Mouse (Mus musculus) kidney, postnatal 0 days (tissue): Measurements from ENCODE around the gene Isg15. TPM values are rescaled to one million over a fixed set of nuclear protein-coding genes. Genes with fewer than 3 reads are reported as not detected.

Source experiments
- ATAC-seq: fragments of 200-750 bp; cut with Nextera tagmentation; replicated peaks from 2 replicates; pipeline ENCODE4 v1.8.0; 2017; ENCODE audit warnings: low read depth, moderate number of reproducible peaks, moderate TSS enrichment, moderate library complexity; ENCODE audit not compliant: low FRiP score
- DNase-seq: peaks from one replicate; pipeline ENCODE4 v3.0.0-alpha.2; 2016; ENCODE audit warnings: low spot score
- H3K27ac ChIP-seq: fragments of 300-500 bp; sonication (generic); 2 replicates; pipeline ENCODE4 v1.5.1; 2014; ENCODE audit warnings: mild to moderate bottlenecking
- H3K27me3 ChIP-seq: fragments of 300-500 bp; sonication (generic); 2 replicates; pipeline ENCODE4 v1.6.1; 2014; ENCODE audit warnings: low read length, mixed read lengths; ENCODE audit not compliant: insufficient read depth
- H3K36me3 ChIP-seq: fragments of 300-500 bp; sonication (generic); 2 replicates; pipeline ENCODE4 v1.6.1; 2014; ENCODE audit warnings: low read length, mixed read lengths; ENCODE audit not compliant: insufficient read depth
- H3K4me1 ChIP-seq: fragments of 300-500 bp; sonication (generic); replicated peaks from 2 replicates; pipeline ENCODE4 v1.6.1; 2014; ENCODE audit warnings: antibody characterized with exemption, low read length, mixed read lengths; ENCODE audit not compliant: insufficient read depth
- H3K4me2 ChIP-seq: fragments of 300-500 bp; sonication (generic); 2 replicates; pipeline ENCODE4 v1.6.1; 2014; ENCODE audit warnings: mild to moderate bottlenecking, low read length, moderate library complexity, mixed read lengths
- H3K4me3 ChIP-seq: fragments of 300-500 bp; sonication (generic); replicated peaks from 2 replicates; pipeline ENCODE4 v1.5.1; 2014; ENCODE audit warnings: low read depth, low read length
- H3K9ac ChIP-seq: fragments of 300-500 bp; sonication (generic); 2 replicates; pipeline ENCODE4 v1.6.1; 2014; ENCODE audit warnings: low read depth, low read length
- H3K9me3 ChIP-seq: fragments of 300-500 bp; sonication (generic); replicated peaks from 2 replicates; pipeline ENCODE4 v1.6.1; 2016; ENCODE audit warnings: low read length, inconsistent platforms, mixed read lengths
- CTCF ChIP-seq: IDR thresholded peaks from 2 replicates; pipeline ENCODE4 v1.5.1; 2016; ENCODE audit warnings: antibody characterized with exemption, low read depth, mild to moderate bottlenecking, moderate library complexity
- WGBS: fragments of 180-500 bp; shearing (Covaris S2); extraction: QIAGEN DNeasy Blood & Tissue Kit; methylation state at CpG from one replicate; pipeline ENCODE4 v1.1.7; 2014; 5-methylcytosine and 5-hydroxymethylcytosine counted together
- polyA plus RNA-seq: library from polyadenylated mRNA; unstranded; fragments of >200 nt; fragmentation: Nextera tagmentation; extraction: Ambion mirVana; gene quantifications from 2 replicates; pipeline ENCODE4 v1.2.1, GENCODE M21; 2015

Gene Isg15
- polyA plus RNA-seq, 1 experiment from 2014 or later: 20.6 TPM

DNA sequence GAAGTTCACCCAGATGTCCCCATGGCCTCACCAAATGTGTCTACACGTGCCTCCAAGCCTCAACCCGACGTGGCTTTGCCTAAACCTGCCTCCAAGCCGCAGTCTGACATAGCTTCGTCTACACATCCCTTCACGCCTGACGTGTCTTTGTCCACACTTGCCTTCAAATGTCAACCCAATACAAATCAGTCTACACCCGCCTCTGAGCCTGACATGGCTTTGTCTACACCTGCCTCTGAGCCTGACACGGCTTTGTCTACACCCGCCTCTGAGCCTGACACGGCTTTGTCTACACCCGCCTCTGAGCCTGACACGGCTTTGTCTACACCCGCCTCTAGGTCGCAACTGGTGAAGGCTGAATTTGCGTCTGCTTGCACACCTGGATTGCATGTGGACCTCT, 17.2 kb upstream of the Isg15 start:
- Histone ChIP-seq H3K4me1 (no peaks in the 10 kb centered on the region), H3K4me2 (no peak overlapping the region), H3K27ac (no peak overlapping the region), H3K27me3 (no peaks in the 10 kb centered on the region), H3K9ac (no peak overlapping the region), H3K4me3 (no peak overlapping the region), H3K36me3 (no peaks in the 10 kb centered on the region), H3K9me3 (no peaks in the 10 kb centered on the region)
- ATAC-seq (no peak), DNase-seq (no peak)
- no peak for TF ChIP-seq CTCF
- WGBS: 77% methylated on average over 16 of the region's 16 CpGs

DNA sequence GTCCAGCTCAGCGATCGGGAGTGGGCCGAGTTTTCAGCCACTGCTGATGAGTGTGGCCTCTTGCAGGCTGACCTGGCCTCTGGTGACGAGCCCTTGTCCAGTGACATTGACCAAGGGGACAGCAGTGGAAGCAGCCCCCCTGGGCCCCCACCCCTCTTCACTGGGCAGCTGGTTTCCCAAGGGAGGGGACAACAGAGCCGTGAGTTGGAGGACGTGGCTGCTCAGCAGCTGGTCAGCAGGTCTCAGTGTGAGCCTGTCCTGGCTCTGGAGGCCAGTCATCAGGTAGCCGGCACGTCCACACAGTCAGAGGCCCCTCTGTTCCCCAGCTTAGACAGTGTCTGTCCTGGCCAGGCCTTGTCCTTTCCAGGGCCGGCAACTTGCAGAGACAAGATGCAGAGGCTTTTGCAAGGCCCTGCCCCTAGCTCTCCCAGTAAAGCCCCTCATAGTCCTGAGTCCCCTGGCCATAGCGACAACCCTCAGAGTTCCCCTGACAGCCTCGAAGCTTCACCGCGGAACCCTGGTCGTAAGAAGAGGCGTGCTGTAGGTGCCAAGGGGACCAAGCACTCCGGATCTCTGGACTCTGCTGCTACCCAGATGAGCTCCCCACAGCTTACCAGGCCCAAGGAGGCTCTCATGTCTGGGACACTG, 16.5 kb upstream of the Isg15 start:
- Histone ChIP-seq H3K27me3 (no peaks in the 10 kb centered on the region), H3K4me2 (no peak overlapping the region), H3K4me3 (no peak overlapping the region), H3K4me1 (no peaks in the 10 kb centered on the region), H3K9ac (no peak overlapping the region), H3K36me3 (no peaks in the 10 kb centered on the region), H3K27ac (no peak overlapping the region), H3K9me3 (no peaks in the 10 kb centered on the region)
- DNase-seq (no peak), ATAC-seq (no peak)
- TF ChIP-seq CTCF: no peak
- WGBS: 72% methylated on average over 16 of the region's 16 CpGs

DNA sequence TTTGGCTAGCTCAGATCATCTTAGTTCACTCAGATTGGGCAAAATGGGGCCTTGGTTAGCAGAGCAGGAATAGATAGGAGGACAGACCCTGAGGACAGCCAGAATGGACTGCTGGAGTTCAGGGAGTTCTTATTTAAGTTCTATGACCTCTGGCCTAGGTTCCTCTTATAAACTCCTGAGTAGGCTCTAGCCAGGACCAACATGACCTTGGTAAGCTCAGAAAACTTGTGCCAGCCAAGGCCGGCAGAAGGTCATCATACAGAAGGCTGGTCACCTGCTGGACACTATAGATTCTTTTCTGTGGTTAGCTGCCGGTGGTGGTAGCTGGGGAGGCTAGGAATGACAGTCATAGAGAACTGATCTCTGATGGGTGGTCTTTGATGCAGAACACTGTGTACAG, 15.6 kb upstream of the Isg15 start:
- H3K27me3 ChIP-seq: no peaks in the 10 kb centered on the region
- no peak overlapping the region for H3K9ac ChIP-seq
- no peaks in the 10 kb centered on the region for H3K4me1 ChIP-seq
- H3K4me2 ChIP-seq: no peak overlapping the region
- H3K9me3 ChIP-seq: no peaks in the 10 kb centered on the region
- ATAC-seq (no peak), DNase-seq (no peak)
- no peak overlapping the region for H3K27ac ChIP-seq
- no peak overlapping the region for H3K4me3 ChIP-seq
- WGBS: 77% methylated on average over 2 of the region's 2 CpGs
- no peaks in the 10 kb centered on the region for H3K36me3 ChIP-seq
- no peak for TF ChIP-seq CTCF

DNA sequence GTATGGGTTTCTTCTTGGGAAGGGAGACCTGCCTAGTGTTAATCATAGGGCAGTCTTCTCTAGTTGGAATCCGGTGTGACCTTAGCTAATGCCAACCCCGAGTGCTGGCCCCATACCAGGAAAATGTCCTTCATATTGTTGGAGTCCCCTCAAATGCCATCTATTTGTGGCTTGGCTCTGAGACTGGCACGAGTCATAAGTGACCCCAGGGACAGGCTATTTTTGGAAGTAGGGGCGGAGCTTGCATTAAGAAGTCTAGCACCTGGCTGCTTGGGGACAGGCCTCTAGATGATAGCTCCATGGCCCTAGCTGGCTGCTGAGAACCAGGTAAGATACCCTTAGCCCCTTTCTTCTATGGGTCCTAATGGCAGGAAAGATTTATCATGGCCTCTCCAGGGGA, 15.0 kb upstream of the Isg15 start, which contains the start of gene Perm1:
Perm1 (plus strand) TSS at position 220 of the 400 bp plus-strand sequence.
- Histone ChIP-seq H3K36me3 (no peaks in the 10 kb centered on the region), H3K27ac (no peak within 1 kb of the TSS), H3K27me3 (no peaks in the 10 kb centered on the region), H3K4me3 (no peak within 1 kb of the TSS), H3K4me2 (no peak within 1 kb of the TSS), H3K4me1 (no peaks in the 10 kb centered on the region), H3K9ac (no peak within 1 kb of the TSS), H3K9me3 (no peaks in the 10 kb centered on the region)
- DNase-seq (no peak), ATAC-seq (no peak)
- no peak for TF ChIP-seq CTCF
- WGBS: 68% methylated on average over 4 of the region's 4 CpGs

DNA sequence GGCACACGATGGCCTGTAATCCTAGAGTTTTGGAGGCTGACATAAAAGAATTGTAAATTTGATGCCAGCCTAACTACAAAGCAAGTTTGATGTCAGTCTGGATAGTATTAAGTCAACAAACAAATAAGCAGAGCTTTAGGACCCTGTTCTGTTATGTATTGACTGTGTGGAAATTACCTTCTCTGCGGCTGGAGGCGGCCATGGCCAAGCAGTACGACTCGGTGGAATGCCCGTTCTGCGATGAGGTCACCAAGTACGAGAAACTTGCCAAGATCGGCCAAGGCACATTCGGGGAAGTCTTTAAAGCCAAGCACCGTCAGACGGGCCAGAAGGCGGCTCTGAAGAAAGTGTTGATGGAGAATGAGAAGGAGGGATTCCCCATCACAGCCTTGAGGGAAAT, 12.5 kb upstream of the Isg15 start:
- Histone ChIP-seq H3K27ac (no peak overlapping the region), H3K9ac (no peak overlapping the region), H3K4me3 (no peak overlapping the region), H3K27me3 (no peaks in the 10 kb centered on the region), H3K4me1 (no peaks in the 10 kb centered on the region), H3K36me3 (no peaks in the 10 kb centered on the region), H3K4me2 (no peak overlapping the region), H3K9me3 (no peaks in the 10 kb centered on the region)
- no peak for ATAC-seq
- 90% methylated on average over 13 of the region's 13 CpGs for WGBS
- no peak for DNase-seq
- TF ChIP-seq CTCF: no peak

DNA sequence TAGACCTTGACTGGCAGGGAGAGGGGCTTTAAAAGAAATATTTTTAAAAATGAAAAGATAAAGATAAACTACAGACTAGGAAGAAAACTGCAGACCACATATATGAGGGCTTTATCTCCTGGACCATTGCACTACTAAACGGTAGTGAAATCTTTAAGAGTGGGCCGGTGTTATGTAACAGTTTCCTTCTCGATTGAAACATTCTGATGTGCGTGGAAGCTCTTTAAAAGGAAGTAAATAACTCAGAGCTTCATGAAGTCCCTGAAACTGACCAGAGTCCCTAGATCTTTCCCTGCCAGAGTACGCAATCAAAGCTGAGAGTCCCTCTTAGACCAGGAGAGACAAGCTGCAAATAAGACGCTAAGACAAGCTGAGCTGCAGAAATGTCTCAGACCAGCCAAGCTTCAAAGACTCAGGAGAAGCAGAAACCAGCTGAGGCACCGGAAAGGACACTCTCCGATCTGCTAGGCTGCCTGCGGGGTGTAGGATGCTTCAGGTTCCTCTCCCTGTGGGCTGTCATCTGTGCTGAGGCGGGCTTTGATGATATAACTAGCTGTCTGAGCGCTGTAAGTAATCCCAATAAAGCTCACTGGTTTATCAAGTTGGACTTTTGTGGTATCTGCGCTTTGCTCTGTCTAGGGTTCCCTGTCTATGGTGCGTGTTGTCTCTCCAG, 9.5 kb upstream of the Isg15 start:
- DNase-seq (no peak), ATAC-seq (no peak)
- no peak overlapping the region for H3K9ac ChIP-seq
- no peaks in the 10 kb centered on the region for H3K27me3 ChIP-seq
- no peak overlapping the region for H3K27ac ChIP-seq
- H3K36me3 ChIP-seq: no peaks in the 10 kb centered on the region
- H3K4me1 ChIP-seq: no peaks in the 10 kb centered on the region
- H3K4me3 ChIP-seq: no peak overlapping the region
- H3K4me2 ChIP-seq: no peak overlapping the region
- 68% methylated on average over 13 of the region's 13 CpGs for WGBS
- TF ChIP-seq CTCF: no peak
- H3K9me3 ChIP-seq: no peaks in the 10 kb centered on the region
